Mouse (Mus musculus) E14TG2a.4 (cell line): Measurements from ENCODE around the gene Pfdn4.

Source experiments
- CTCF ChIP-seq: conservative IDR thresholded peaks from 2 replicates; pipeline ENCODE4 v1.5.1; 2014; ENCODE audit warnings: low read length
- POU5F1 ChIP-seq: IDR thresholded peaks from 2 replicates; pipeline ENCODE4 v1.6.1; 2014; ENCODE audit warnings: low read length, borderline replicate concordance

GRCm38 (mm10) chr2:170543625-170544024 is 47.4 kb downstream of the Pfdn4 start:
- TF ChIP-seq CTCF, result no peak
- TF ChIP-seq POU5F1, result no peak
